Mouse (Mus musculus): ENCODE results near the gene Ap1s1. TPM values are rescaled to one million over a fixed set of nuclear protein-coding genes. Genes with fewer than 3 reads are reported as not detected.

The Ap1s1 gene
- polyA plus RNA-seq, 1 experiment = 71.9 TPM

DNA sequence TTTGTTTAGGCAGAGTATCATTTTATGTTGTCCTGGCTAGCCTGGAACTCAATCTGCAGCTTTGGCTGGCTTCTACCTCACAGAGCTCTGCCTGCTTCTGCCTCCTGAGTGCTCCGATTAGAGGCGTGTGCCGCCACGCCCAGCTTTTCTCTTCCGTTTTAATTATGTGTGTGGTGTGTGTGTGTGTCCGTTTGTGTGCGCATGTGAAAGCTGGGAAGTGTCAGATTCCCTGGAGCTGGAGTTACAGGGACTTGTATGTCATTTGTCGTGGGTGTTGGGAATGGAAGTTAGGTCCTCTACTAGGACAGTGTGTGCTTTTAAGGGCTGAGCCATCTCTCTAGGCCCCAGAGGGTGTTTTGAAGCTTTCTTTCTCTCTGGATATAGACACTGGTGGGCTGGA lies 27.2 kb upstream of the Ap1s1 start:
- no peak for TF ChIP-seq POLR2A (IDR thresholded peaks at IDR 0.05; ENCODE audit: borderline replicate concordance, control insufficient read depth, low read depth, low read length)
- no peak for TF ChIP-seq CTCF (IDR thresholded peaks at IDR 0.05; ENCODE audit: control insufficient read depth, insufficient read depth, low read length)
- Histone ChIP-seq H3K4me1 (ENCODE audit: control insufficient read depth, insufficient read depth, low read length) (no peaks in the 10 kb centered on the region; the same call in 1 of the 2 replicates), H3K27ac (ENCODE audit: control insufficient read depth, insufficient read depth, low read depth, low read length, poor library complexity) (no peak overlapping the region), H3K4me3 (replicated peaks; ENCODE audit: control insufficient read depth, low read depth, low read length) (no peak overlapping the region)
- WGBS = 81% methylated on average over 8 of the region's 8 CpGs

DNA sequence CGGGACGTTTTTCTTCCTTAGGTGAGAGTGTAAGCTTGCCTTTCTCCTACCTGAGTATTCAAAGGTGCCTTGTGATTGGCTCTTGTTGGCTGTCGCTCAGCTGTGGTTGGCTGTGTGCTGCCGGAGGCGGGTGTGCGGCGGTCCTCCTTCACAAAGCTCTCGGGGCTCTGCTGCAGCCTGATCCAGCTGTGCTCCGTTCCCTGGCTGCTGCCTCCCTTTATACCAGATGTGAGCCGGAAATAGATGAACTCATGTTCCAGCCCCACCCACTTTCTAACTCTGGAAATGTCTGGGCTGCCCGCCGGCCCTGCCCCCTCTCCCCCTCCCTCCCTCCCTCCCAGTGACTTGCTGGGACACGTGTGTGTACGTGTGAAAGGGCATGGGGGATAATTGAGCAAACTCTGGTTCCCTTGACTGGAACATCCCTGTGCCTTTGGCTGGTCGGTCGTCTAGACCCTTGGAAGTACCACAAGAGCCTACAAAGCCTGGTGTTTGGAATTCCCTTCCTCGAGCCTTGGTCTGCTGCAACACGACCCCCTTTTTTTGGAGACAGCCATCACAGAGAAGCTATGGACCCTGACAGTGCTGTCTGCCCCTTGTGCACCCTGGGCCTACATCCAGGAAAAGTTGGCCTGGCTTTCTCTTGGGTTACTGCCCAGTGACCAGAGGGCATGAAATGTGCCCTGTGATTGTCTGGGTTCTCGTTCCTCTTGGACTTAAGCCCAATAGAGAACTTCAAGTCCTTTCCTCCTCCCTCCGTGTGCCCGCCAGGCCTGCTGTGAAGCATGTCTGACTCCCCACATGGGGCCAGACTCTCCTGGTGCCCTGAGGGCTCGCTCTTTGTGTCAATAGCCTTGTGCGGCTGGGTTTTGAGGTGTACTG lies 26.4 kb upstream of the Ap1s1 start, which contains the start of gene Serpine1:
TSS of gene Serpine1 (minus strand) at position 190 of the 882 bp plus-strand sequence.
- Histone ChIP-seq H3K27ac (ENCODE audit: control insufficient read depth, insufficient read depth, low read depth, low read length, poor library complexity) (no peak within 1 kb of the TSS), H3K4me3 (replicated peaks; ENCODE audit: control insufficient read depth, low read depth, low read length) (no peak within 1 kb of the TSS), H3K4me1 (ENCODE audit: control insufficient read depth, insufficient read depth, low read length) (no peaks in the 10 kb centered on the region; the same call in 1 of the 2 replicates)

DNA sequence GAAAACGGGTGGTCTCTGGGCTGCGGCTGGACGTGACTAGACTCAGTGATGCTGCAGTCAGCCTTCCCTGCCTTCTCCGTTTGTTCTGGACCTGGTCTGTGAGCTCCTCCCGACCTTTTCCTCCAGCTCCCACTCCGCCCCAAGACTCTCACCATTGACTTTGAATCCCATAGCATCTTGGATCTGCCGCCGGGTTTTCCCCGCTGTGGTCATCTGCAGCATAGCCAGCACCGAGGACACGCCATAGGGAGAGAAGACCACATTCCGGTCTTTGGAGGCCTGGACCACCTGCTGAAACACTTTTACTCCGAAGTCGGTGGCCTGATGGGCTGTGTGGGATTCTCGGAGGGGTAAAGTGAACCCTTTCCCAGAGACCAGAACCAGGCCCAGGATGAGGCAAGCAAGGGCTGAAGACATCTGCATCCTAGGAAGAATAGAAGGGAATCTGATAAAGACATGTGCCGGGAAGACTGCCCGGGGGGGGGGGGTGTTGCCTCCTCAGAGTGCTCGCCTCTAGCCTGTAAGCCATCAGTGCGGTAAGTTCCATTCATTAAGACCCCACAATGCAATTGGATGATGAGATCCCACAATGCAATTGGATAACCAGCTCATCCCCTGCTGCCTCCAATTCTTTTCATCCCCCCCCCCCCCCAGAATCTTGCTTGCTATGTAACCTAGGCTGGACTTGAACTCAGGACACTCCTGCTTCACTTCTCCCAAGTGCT lies 25.1 kb upstream of the Ap1s1 start:
- TF ChIP-seq POLR2A (IDR thresholded peaks at IDR 0.05; ENCODE audit: borderline replicate concordance, control insufficient read depth, low read depth, low read length) (no peak), CTCF (IDR thresholded peaks at IDR 0.05; ENCODE audit: control insufficient read depth, insufficient read depth, low read length) (no peak)
- H3K27ac ChIP-seq (ENCODE audit: control insufficient read depth, insufficient read depth, low read depth, low read length, poor library complexity) = no peak overlapping the region
- 84% methylated on average over 19 of the region's 19 CpGs for WGBS
- H3K4me1 ChIP-seq (ENCODE audit: control insufficient read depth, insufficient read depth, low read length) = no peaks in the 10 kb centered on the region; the same call in 1 of the 2 replicates
- no peak overlapping the region for H3K4me3 ChIP-seq (replicated peaks; ENCODE audit: control insufficient read depth, low read depth, low read length)

More for the DNA sequence above, 26.4 kb upstream of the Ap1s1 start, which contains the start of gene Serpine1:
- TF ChIP-seq POLR2A (IDR thresholded peaks at IDR 0.05; ENCODE audit: borderline replicate concordance, control insufficient read depth, low read depth, low read length) = peak; percentile 43; the same call in 1 of the 2 replicates
- TF ChIP-seq CTCF (IDR thresholded peaks at IDR 0.05; ENCODE audit: control insufficient read depth, insufficient read depth, low read length) = no peak
- 17% methylated on average over 23 of the region's 23 CpGs for WGBS

DNA sequence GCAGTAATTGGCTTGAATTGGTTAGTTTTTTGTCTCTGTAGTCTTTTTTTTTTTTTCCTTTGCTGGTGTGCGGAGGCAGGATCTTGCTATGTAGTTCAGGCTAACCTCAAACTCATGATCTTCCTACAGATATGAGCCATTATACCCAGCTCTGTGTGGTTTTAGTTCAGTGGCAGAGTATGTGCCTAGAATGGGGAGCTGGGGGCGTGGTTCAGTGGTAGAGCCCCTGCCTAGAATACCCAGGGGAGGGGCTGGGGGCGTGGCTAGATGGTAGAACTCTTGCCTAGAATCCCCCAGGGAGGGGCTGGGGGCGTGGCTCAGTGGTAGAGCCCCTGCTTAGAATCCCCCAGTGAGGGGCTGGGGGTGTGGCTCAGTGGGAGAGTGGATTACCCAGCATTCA lies 22.8 kb upstream of the Ap1s1 start:
- TF ChIP-seq POLR2A (IDR thresholded peaks at IDR 0.05; ENCODE audit: borderline replicate concordance, control insufficient read depth, low read depth, low read length) (no peak), CTCF (IDR thresholded peaks at IDR 0.05; ENCODE audit: control insufficient read depth, insufficient read depth, low read length) (no peak)
- H3K4me1 ChIP-seq (ENCODE audit: control insufficient read depth, insufficient read depth, low read length) = no peaks in the 10 kb centered on the region
- no peak overlapping the region for H3K4me3 ChIP-seq (replicated peaks; ENCODE audit: control insufficient read depth, low read depth, low read length)
- H3K27ac ChIP-seq (ENCODE audit: control insufficient read depth, insufficient read depth, low read depth, low read length, poor library complexity) = no peak overlapping the region
- whole genome bisulfite sequencing = 46% methylated on average over 4 of the region's 4 CpGs

DNA sequence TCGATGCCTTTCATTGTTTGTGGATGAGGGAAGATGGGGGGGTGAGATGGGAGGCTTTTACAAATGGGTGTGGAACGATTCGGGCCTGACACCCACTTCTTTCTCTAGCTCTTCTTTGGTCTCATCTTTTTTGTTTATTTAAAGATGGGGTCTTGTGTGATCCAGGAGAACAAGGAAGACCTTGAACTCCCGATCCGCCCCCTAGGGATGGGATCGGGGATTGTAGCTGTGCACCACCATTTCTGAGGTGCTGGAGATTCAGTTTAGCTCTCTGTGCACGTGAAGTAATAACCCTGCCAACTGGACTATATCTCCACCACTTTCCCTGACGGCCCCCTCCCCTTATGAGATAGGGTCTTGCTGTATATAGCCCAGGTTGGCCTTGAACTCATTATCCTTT lies 20.0 kb upstream of the Ap1s1 start:
- TF ChIP-seq CTCF (IDR thresholded peaks at IDR 0.05; ENCODE audit: control insufficient read depth, insufficient read depth, low read length) (no peak), POLR2A (IDR thresholded peaks at IDR 0.05; ENCODE audit: borderline replicate concordance, control insufficient read depth, low read depth, low read length) (no peak)
- no peak overlapping the region for H3K27ac ChIP-seq (ENCODE audit: control insufficient read depth, insufficient read depth, low read depth, low read length, poor library complexity)
- 73% methylated on average over 8 of the region's 8 CpGs for WGBS
- no peaks in the 10 kb centered on the region for H3K4me1 ChIP-seq (ENCODE audit: control insufficient read depth, insufficient read depth, low read length)
- no peak overlapping the region for H3K4me3 ChIP-seq (replicated peaks; ENCODE audit: control insufficient read depth, low read depth, low read length)

DNA sequence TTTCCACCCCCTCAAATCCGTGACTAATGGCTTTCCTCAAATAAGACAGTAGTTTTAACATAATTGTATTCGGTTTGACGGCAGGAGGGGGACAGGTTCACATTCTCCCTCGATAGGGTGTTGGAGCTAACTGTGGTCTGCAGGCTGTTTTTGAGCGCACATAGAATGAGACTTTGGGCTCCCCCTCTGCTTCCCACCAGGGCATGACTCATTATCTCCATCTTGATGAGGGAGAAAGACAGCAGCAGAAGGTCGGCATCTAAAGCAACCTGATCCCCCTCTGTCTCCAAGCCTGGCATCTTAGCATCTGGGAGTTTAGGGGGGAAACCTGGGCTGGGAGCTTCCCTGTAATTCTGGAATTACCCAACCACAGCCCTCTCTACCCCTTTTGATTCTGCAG lies 19.5 kb upstream of the Ap1s1 start:
- Histone ChIP-seq H3K27ac (ENCODE audit: control insufficient read depth, insufficient read depth, low read depth, low read length, poor library complexity) (no peak overlapping the region), H3K4me3 (replicated peaks; ENCODE audit: control insufficient read depth, low read depth, low read length) (no peak overlapping the region), H3K4me1 (ENCODE audit: control insufficient read depth, insufficient read depth, low read length) (no peaks in the 10 kb centered on the region)
- 70% methylated on average over 6 of the region's 6 CpGs for WGBS
- TF ChIP-seq POLR2A (IDR thresholded peaks at IDR 0.05; ENCODE audit: borderline replicate concordance, control insufficient read depth, low read depth, low read length) (no peak), CTCF (IDR thresholded peaks at IDR 0.05; ENCODE audit: control insufficient read depth, insufficient read depth, low read length) (no peak)

DNA sequence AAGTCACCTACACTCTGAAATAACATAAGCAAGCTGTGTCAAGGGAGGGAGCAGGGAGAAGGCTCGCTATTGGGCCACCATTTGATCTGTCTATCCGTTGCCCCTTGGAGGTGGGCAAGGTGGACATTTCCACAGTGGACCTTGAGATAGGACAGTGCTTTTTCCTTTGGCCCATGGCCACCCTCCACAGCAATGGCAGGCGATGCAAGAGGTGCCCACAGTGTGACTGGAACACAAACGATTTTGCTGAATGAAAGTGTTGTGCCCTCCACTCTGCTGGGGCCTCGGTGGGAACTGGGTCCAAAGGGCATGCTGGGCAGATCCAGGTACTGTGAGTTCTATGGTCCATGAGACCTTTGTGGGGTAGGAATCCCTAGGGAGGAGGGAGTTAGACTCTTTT lies 16.7 kb upstream of the Ap1s1 start:
- Histone ChIP-seq H3K4me3 (replicated peaks; ENCODE audit: control insufficient read depth, low read depth, low read length) (no peak overlapping the region), H3K4me1 (ENCODE audit: control insufficient read depth, insufficient read depth, low read length) (no peaks in the 10 kb centered on the region), H3K27ac (ENCODE audit: control insufficient read depth, insufficient read depth, low read depth, low read length, poor library complexity) (no peak overlapping the region)
- 73% methylated on average over 5 of the region's 5 CpGs for WGBS
- no peak for TF ChIP-seq CTCF (IDR thresholded peaks at IDR 0.05; ENCODE audit: control insufficient read depth, insufficient read depth, low read length)
- TF ChIP-seq POLR2A (IDR thresholded peaks at IDR 0.05; ENCODE audit: borderline replicate concordance, control insufficient read depth, low read depth, low read length) = no peak

DNA sequence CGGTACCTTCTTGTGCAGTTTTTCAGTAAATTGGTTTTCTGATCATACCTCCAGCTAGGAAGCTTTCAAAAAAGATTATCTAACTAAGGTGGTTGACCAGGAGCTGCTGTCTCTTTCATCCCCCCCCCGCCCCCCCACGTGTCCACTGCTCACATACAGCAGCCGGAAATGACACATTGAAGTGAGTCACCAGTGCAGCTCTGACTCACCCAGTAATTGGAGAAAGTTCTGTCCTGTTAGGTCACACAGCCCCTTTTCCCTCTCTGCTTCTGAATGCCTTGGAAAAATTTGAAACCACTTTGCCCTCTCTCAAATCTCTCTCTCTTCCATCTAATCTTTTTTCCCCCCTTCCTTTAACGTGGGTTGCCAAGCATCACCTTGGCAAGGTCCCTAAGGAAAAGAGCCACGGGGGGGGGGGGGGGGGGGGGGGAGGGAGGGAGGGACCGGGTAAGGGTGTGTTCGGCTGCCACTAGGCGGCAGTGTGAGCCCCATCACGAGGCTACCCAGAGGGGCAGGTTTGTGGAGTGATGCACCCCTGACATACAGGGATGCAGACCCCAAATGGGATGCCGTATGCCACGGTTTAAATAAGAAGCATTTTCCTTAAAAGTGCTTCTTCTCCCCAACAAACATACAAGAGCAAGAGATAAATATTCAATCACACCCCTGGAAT lies 16.0 kb upstream of the Ap1s1 start:
- no peak overlapping the region for H3K4me3 ChIP-seq (replicated peaks; ENCODE audit: control insufficient read depth, low read depth, low read length)
- no peak overlapping the region for H3K27ac ChIP-seq (ENCODE audit: control insufficient read depth, insufficient read depth, low read depth, low read length, poor library complexity)
- H3K4me1 ChIP-seq (ENCODE audit: control insufficient read depth, insufficient read depth, low read length) = no peaks in the 10 kb centered on the region

More for the DNA sequence above, 16.0 kb upstream of the Ap1s1 start:
- TF ChIP-seq CTCF (IDR thresholded peaks at IDR 0.05; ENCODE audit: control insufficient read depth, insufficient read depth, low read length) = peak; percentile 50
- TF ChIP-seq POLR2A (IDR thresholded peaks at IDR 0.05; ENCODE audit: borderline replicate concordance, control insufficient read depth, low read depth, low read length) = no peak
- 16% methylated on average over 11 of the region's 12 CpGs for WGBS
